Mouse (Mus musculus) intestine, embryonic 16.5 days (tissue): Measurements from ENCODE around the gene Slc12a5. TPM values are rescaled to one million over a fixed set of nuclear protein-coding genes. Genes with fewer than 3 reads are reported as not detected.

Experiments used
- ATAC-seq: fragments of 200-750 bp; cut with Nextera tagmentation; 2 replicates; pipeline ENCODE4 v1.8.0; 2017; ENCODE audit warnings: moderate TSS enrichment, moderate library complexity
- H3K27ac ChIP-seq: fragments of 300-500 bp; sonication (generic); 2 replicates; pipeline ENCODE4 v1.5.1; 2014; ENCODE audit warnings: mild to moderate bottlenecking, low read length
- H3K27me3 ChIP-seq: fragments of 300-500 bp; sonication (generic); replicated peaks from 2 replicates; pipeline ENCODE4 v1.6.1; 2014; ENCODE audit warnings: low read length, control low read depth, mixed read lengths; ENCODE audit not compliant: control insufficient read depth, insufficient read depth
- H3K36me3 ChIP-seq: fragments of 300-500 bp; sonication (generic); 2 replicates; pipeline ENCODE4 v1.6.1; 2014; ENCODE audit warnings: low read length, control low read depth; ENCODE audit not compliant: control insufficient read depth, insufficient read depth
- H3K4me1 ChIP-seq: fragments of 300-500 bp; sonication (generic); 2 replicates; pipeline ENCODE4 v1.6.1; 2014; ENCODE audit warnings: low read length, control low read depth, mixed read lengths; ENCODE audit not compliant: control insufficient read depth, insufficient read depth
- H3K4me2 ChIP-seq: fragments of 300-500 bp; sonication (generic); 2 replicates; pipeline ENCODE4 v1.6.1; 2014; ENCODE audit warnings: low read depth, low read length, control low read depth
- H3K4me3 ChIP-seq: fragments of 300-500 bp; sonication (generic); 2 replicates; pipeline ENCODE4 v1.5.1; 2014; ENCODE audit warnings: mild to moderate bottlenecking, low read length
- H3K9ac ChIP-seq: fragments of 300-500 bp; sonication (generic); 2 replicates; pipeline ENCODE4 v1.6.1; 2014; ENCODE audit warnings: low read depth, low read length
- H3K9me3 ChIP-seq: fragments of 300-500 bp; sonication (generic); 2 replicates; pipeline ENCODE4 v1.6.1; 2016; ENCODE audit warnings: low read length, control low read depth; ENCODE audit not compliant: control insufficient read depth
- WGBS: fragments of 180-500 bp; shearing (Covaris S2); extraction: QIAGEN DNeasy Blood & Tissue Kit; methylation state at CpG from one replicate; pipeline ENCODE4 v1.1.7; 2014; 5-methylcytosine and 5-hydroxymethylcytosine counted together
- polyA plus RNA-seq: library from polyadenylated mRNA; unstranded; fragments of >200 nt; fragmentation: Nextera tagmentation; extraction: Ambion mirVana; gene quantifications from 2 replicates; pipeline ENCODE4 v1.2.1, GENCODE M21; 2015

Slc12a5 gene
- polyA plus RNA-seq, 1 experiment from 2014 or later = 0.23 TPM

DNA sequence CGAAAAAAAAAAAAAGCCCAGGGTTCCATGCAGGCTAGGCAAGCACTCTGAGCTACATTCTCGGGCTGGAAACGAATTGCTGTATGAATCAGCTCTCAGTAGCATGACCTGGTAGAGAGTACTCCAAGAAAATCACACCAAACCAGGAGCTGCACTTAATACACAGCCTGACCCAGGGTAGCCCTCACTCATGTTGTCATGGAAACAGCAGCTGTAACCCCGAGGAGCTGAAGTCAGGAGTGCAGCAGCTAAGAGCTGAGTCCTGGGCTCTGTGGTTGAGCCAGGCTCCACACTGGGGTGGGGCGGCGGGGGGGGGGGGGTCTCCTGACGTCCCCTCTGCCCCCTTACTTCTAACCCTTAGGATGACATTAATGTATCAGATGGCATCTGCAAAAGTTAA is 38.6 kb upstream of the Slc12a5 start:
- Histone ChIP-seq H3K4me2 (no peak overlapping the region), H3K36me3 (0 out of 2 replicates have a peak, but pooled peaks cover 3% of the 10 kb centered on the region), H3K27ac (no peak overlapping the region), H3K4me3 (no peak overlapping the region), H3K4me1 (no peaks in the 10 kb centered on the region), H3K9me3 (no peaks in the 10 kb centered on the region), H3K27me3 (no peaks in the 10 kb centered on the region), H3K9ac (no peak overlapping the region)
- 64% methylated on average over 7 of the region's 7 CpGs for WGBS
- no peak for ATAC-seq

DNA sequence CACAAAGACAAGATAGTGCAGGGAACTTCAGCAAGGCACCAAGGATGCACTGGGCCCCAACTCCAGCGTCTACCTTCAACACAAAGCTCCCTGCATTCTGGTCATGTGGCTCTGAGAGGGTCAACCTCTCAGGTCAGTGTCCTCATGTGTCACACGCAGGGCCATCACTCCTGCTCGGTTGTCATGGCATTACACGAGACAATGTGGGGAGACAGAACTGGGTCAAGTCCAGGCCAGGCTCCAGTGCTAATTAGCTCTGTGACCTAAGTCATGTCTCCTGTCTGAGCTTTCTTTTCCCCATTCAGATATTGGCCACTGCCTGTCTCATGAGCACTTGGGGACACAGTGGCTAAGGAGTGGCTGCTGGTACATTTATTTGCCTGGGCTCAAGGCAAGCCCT is 37.3 kb upstream of the Slc12a5 start:
- WGBS = 67% methylated on average over 4 of the region's 4 CpGs
- no peak overlapping the region for H3K4me2 ChIP-seq
- H3K9ac ChIP-seq = no peak overlapping the region
- H3K4me3 ChIP-seq = no peak overlapping the region
- no peaks in the 10 kb centered on the region for H3K9me3 ChIP-seq
- ATAC-seq = no peak
- no peaks in the 10 kb centered on the region for H3K4me1 ChIP-seq
- H3K27me3 ChIP-seq = no peaks in the 10 kb centered on the region
- H3K36me3 ChIP-seq = 0 out of 2 replicates have a peak, but pooled peaks cover 3% of the 10 kb centered on the region
- no peak overlapping the region for H3K27ac ChIP-seq

DNA sequence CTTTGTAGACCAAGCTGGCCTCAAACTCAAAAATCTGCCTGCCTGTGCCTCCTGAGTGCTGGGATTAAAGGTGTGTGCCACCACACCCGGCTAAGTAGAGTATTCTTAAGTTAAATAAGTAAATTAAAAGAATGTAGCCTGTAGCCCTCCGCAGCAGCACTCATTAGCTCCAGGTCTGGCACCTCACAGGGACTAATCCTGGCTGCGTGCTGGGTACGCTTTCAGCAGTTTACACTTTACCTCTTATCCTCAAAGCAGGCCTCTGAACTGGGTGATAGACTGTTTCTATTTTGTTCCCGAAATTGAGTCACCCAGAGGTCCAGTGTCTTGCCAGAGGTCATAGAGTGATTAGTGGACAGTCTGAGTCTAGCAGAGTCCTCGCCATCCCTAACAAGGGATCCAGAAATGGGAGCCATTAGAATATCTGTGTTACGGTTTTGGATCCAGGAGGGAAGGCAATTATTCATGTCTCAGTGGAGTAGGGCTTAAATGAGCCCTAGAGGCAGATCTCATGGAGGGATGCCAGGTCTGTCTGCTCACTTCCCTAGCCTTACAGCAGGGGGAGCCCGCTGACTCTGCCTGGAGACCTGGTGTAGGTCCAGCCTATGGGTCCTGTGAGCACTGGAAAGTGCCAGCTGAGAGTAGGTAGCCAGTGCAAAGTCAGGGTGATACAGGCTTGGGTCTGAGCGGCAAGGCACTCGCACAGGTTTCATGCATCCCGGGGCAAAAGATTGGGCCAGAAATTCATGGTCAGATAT is 36.3 kb upstream of the Slc12a5 start:
- Histone ChIP-seq H3K9ac (no peak overlapping the region), H3K4me1 (no peaks in the 10 kb centered on the region), H3K27ac (no peak overlapping the region), H3K9me3 (no peaks in the 10 kb centered on the region), H3K36me3 (0 out of 2 replicates have a peak, but pooled peaks cover 2% of the 10 kb centered on the region), H3K4me2 (no peak overlapping the region), H3K4me3 (no peak overlapping the region), H3K27me3 (no peaks in the 10 kb centered on the region)
- 34% methylated on average over 11 of the region's 11 CpGs for WGBS
- peak; percentile 65 for ATAC-seq

DNA sequence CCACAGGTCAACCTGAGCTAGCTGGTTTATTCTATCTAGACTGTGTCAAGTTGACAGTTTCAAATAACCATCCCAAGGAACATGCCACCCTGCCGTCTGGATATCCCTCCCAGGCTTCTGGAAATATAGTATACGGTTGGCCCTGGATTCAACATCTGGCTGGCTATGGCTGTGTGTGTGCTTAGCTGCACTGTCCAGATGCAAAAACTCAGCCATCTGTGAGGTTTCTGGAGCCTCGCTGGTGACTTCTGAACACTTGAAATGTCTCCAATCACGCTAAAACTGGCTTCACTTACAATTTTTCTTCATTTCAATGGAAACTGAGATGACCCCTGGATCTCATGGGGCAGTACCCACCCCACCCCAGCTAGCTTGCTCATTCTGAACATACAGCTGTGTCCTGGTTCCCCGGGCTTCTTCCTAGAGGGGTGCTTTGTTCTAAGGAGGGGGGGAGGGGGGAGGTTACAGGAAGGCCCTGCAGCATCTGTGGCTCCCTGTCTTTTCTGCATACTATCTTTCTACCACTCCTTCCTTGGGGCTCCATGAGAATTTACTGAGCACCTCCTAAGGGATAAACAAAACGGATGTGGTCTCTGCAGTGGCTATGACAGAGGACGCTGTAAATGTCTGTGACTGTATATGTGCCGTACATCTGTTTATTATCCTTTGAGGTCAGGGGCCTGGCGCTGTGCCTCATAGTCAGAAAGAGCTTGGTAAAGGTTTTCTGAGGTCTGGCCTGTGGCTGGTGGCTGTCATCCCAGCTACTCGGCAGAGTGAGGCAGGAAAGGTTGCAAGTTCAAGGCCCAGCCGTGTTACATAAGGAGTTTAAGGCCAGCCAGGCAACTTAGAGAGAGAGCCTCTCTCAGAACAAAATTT is 29.7 kb upstream of the Slc12a5 start:
- WGBS = 41% methylated on average over 11 of the region's 11 CpGs
- Histone ChIP-seq H3K36me3 (no peaks in the 10 kb centered on the region), H3K9ac (no peak overlapping the region), H3K9me3 (no peaks in the 10 kb centered on the region), H3K4me1 (no peaks in the 10 kb centered on the region), H3K4me3 (no peak overlapping the region), H3K27ac (peak overlapping the region; percentile 27; the same call in 1 of the 2 replicates), H3K4me2 (no peak overlapping the region), H3K27me3 (no peaks in the 10 kb centered on the region; the same call in 1 of the 2 replicates)
- ATAC-seq = peak; percentile 38

DNA sequence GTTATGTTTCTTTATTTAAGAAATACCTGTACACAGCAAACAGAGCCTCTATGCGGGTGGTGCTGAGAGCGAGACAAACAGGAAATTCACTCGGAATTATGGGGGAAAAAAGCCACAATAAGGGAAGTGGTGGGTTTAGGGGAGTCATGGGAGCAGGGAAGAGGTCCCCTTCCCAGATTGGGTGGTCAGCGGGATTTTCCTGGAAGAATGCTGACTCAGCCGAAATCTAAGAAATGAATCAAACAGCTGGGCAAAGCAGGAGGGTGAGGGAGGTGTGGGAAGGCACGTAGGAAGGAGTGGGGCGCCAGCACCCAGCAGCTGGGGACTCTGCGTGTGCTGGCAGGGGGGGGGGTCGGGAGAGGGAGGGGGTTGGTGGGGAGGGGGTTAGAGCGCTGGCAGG is 27.1 kb upstream of the Slc12a5 start:
- Histone ChIP-seq H3K4me1 (no peaks in the 10 kb centered on the region), H3K9ac (no peak overlapping the region), H3K4me2 (no peak overlapping the region), H3K4me3 (no peak overlapping the region), H3K36me3 (no peaks in the 10 kb centered on the region), H3K9me3 (no peaks in the 10 kb centered on the region), H3K27ac (no peak overlapping the region), H3K27me3 (peaks cover 8% of the 10 kb centered on the region; the same call in 1 of the 2 replicates)
- WGBS = 48% methylated on average over 9 of the region's 10 CpGs
- ATAC-seq = no peak

DNA sequence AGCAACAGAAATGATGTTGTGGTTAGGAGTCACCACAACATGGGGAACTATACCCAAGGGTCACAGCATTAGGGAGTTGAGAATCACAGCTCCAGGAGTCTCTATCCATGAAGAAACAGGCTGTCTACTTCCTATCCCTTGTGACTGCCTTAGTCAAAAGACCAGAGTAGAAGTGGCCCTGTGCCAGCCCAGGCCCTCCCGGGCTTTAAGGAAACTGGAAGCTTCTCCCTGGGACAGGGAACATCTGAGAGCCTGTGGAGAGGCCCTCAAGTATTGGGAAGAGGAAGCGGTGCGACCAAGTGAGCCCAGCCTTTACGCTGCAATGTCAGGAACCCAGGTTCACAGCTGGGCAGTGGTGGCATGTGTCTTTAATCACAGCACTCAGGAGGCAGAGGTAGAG is 24.6 kb upstream of the Slc12a5 start:
- Histone ChIP-seq H3K36me3 (no peaks in the 10 kb centered on the region), H3K9ac (no peak overlapping the region), H3K4me2 (no peak overlapping the region), H3K4me3 (no peak overlapping the region), H3K27me3 (peaks cover 17% of the 10 kb centered on the region; the same call in 1 of the 2 replicates), H3K4me1 (peaks cover 8% of the 10 kb centered on the region; the same call in 1 of the 2 replicates), H3K9me3 (no peaks in the 10 kb centered on the region), H3K27ac (no peak overlapping the region)
- WGBS = 71% methylated on average over 4 of the region's 4 CpGs
- ATAC-seq = no peak

DNA sequence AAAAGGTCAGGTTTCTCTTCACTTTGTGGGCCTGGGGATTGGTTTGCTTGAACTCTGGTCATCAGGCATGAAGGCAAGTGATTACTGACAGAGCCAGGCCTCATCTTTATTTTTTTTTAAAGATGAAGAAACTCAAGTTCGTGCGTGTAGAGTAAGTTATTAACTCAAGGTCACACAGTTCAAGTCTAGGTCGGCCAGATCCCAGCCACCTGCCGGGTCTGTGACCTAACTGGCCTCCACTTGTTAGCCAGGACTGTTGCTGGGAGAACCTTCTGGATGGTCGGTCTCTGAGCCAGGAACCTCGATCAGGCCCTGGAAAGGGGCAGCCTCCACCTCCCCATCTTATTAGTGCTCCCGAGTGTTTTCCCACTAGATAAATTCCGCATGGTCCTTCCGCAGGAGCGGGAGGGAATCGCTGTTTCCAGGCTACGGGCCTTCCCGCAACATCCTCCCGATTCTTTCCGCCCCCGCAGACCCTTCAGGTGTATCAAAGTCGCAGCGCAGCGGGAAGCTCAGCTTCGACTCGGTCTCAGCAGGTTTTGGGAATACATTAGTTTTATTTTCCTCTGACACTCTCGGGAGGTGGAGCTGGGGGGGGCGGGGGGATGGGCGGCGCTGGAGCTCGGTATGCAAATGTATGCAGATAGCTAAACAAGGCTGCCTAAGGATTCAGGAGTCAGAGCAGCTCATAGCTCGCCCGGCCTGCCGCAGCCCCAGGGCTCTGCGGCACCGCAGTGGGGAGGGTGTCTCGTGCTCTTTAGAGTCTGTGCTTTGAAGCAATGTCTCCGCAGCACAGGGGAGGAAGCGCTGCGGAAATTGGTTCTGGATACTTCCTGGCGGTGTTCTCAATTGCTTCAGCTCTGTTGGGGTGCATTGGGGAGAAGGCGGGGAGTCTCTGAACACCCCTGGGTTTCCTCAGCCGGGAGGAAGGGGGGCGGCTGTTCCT is 22.2 kb upstream of the Slc12a5 start:
- Histone ChIP-seq H3K9me3 (no peaks in the 10 kb centered on the region), H3K27me3 (peaks cover 17% of the 10 kb centered on the region; the same call in 1 of the 2 replicates), H3K27ac (no peak overlapping the region), H3K4me1 (peaks cover 8% of the 10 kb centered on the region; the same call in 1 of the 2 replicates), H3K4me3 (peak overlapping the region; percentile 39), H3K9ac (peak overlapping the region; percentile 21), H3K36me3 (no peaks in the 10 kb centered on the region), H3K4me2 (peak overlapping the region; percentile 51)
- peak; percentile 71 for ATAC-seq
- 3% methylated on average over 39 of the region's 39 CpGs for WGBS

DNA sequence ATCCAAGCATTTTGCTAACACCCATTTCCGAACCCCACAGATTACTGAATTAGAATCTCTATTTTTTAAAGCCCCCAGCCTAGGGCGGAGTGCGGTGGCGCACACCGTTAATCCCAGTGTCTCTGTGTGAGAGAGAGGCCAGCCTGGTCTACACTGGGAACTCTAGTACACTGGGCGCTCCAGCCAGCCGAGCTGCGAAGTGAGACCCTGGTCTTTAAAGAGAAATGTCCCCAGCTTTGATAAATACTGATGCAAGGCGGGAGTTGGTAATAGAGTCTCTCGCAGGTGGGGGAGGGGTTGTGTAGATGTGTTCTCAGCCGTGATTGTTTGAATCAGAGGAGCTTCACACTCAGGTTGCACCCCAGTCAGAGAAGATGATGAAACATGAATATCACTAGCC is 21.5 kb upstream of the Slc12a5 start:
- peak overlapping the region; percentile 21; the same call in 1 of the 2 replicates for H3K9ac ChIP-seq
- H3K4me1 ChIP-seq = peaks cover 8% of the 10 kb centered on the region; the same call in 1 of the 2 replicates
- WGBS = 4% methylated on average over 11 of the region's 11 CpGs
- H3K36me3 ChIP-seq = no peaks in the 10 kb centered on the region
- no peaks in the 10 kb centered on the region for H3K9me3 ChIP-seq
- no peak for ATAC-seq
- peaks cover 17% of the 10 kb centered on the region; the same call in 1 of the 2 replicates for H3K27me3 ChIP-seq
- peak overlapping the region; percentile 51 for H3K4me2 ChIP-seq
- H3K27ac ChIP-seq = no peak overlapping the region
- peak overlapping the region; percentile 39 for H3K4me3 ChIP-seq
